Mouse (Mus musculus): Measurements from ENCODE around the gene Pfdn6. TPM values are rescaled to one million over a fixed set of nuclear protein-coding genes. Genes with fewer than 3 reads are reported as not detected.
"Not testable (repeated sequence)": the region's sequence is repeated elsewhere in the genome, so short reads cannot be mapped to it uniquely, and the experiment has no call there.

Gene Pfdn6
- polyA plus RNA-seq, 1 experiment, result 58.7 TPM

DNA sequence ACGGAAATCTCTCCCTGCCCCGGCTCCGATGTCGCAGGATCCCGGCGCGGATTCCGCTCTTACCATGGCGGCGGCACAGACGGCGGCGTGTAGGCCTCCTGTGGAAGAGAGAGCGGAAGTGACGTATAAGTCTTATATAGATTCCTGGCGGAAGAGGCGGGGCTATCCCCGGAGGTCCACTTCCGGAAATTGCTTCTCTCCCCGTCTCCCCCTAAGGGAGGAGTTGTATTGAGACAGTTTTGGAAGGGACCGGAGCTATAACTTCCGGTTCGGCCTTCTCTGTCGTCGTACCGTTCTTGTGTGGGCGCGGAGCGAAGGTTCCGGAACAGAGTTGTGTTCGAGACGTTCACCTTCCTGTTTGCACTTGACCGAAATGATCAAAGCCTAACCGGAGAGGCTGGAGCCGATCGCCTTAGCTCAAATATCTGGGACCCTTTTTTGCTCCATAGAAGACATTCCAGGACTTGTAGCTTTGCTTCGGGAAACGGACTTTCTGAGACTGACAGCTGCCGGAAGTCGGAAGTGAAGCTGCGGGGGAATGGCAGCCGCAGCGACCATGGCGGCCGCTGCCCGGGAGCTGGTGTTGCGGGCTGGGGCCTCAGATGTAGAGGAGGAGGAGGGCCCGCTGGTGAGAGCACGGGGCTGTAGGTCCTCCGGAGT is 15.5 kb upstream of the Pfdn6 start, which contains the start of the genes Vps52 and Rps18:
TSS of gene Vps52 (plus strand) at position 258 of the 660 bp plus-strand sequence.
TSS of gene Rps18 (minus strand) at position 447 of the 660 bp plus-strand sequence.
- Histone ChIP-seq H3K4me1 (ENCODE audit: control insufficient read depth, insufficient read depth, low read length) (peaks cover 17% of the 10 kb centered on the region), H3K27ac (ENCODE audit: control insufficient read depth, insufficient read depth, low read depth, low read length) (peak within 1 kb of the TSS; percentile 95), H3K4me3 (ENCODE audit: control insufficient read depth, low read depth, low read length) (peak within 1 kb of the TSS; percentile 99), H3K36me3 (ENCODE audit: control insufficient read depth, insufficient read depth, low read length) (no peaks in the 10 kb centered on the region; the same call in none of the 2 replicates), H3K27me3 (ENCODE audit: control insufficient read depth, insufficient read depth, low read length) (no peaks in the 10 kb centered on the region)
- peak; percentile 97 for TF ChIP-seq POLR2A (IDR thresholded peaks at IDR 0.05; ENCODE audit: control insufficient read depth, low read depth, low read length)
- TF ChIP-seq CTCF (IDR thresholded peaks at IDR 0.05; ENCODE audit: control insufficient read depth, insufficient read depth, insufficient replicate concordance, low read depth, low read length), result no peak

- no peak for TF ChIP-seq CTCF (IDR thresholded peaks at IDR 0.05; ENCODE audit: control insufficient read depth, insufficient read depth, insufficient replicate concordance, low read depth, low read length)
- no peak for TF ChIP-seq POLR2A (IDR thresholded peaks at IDR 0.05; ENCODE audit: control insufficient read depth, low read depth, low read length)
- peaks cover 22% of the 10 kb centered on the region for H3K4me1 ChIP-seq (ENCODE audit: control insufficient read depth, insufficient read depth, low read length)
- no peaks in the 10 kb centered on the region; the same call in none of the 2 replicates for H3K36me3 ChIP-seq (ENCODE audit: control insufficient read depth, insufficient read depth, low read length)
- peak overlapping the region; percentile 99 for H3K4me3 ChIP-seq (ENCODE audit: control insufficient read depth, low read depth, low read length)
- no peaks in the 10 kb centered on the region for H3K27me3 ChIP-seq (ENCODE audit: control insufficient read depth, insufficient read depth, low read length)
- peak overlapping the region; percentile 85 for H3K27ac ChIP-seq (ENCODE audit: control insufficient read depth, insufficient read depth, low read depth, low read length)
These were observed 14.8 kb upstream of the Pfdn6 start for GRCm38 (mm10) chr17:33954646-33955554.

DNA sequence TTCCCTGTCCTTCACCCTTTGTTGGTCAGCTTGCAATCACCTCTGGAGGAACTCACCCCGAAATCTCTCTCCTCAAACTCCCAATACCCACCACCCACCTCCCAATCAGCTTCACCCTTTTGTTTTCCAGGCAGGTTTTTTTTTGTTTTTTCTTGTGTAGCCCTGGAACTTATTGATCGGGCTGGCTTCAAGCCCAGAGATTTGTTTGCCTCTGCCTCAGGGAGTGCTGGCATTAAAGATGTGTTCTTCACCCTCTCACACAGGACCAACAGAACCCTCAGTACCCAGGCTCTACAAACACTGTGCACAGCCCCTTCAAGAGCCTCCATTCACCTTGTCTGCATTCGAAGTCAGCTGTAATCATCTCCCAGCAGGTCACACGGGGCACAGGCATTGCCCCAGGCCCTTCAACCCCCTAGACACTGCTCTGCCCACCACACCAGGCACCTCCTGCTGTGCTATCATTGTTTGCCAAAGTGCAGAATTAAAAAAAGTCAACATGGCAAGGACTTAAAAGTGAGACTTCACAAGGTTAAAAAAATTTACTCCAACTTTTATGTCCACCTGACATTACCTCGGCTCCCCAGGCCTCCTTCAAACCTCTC is 13.9 kb upstream of the Pfdn6 start:
- H3K4me3 ChIP-seq (ENCODE audit: control insufficient read depth, low read depth, low read length), result no peak overlapping the region
- H3K36me3 ChIP-seq (ENCODE audit: control insufficient read depth, insufficient read depth, low read length), result no peaks in the 10 kb centered on the region; the same call in none of the 2 replicates
- H3K27me3 ChIP-seq (ENCODE audit: control insufficient read depth, insufficient read depth, low read length), result no peaks in the 10 kb centered on the region
- H3K4me1 ChIP-seq (ENCODE audit: control insufficient read depth, insufficient read depth, low read length), result peaks cover 22% of the 10 kb centered on the region
- H3K27ac ChIP-seq (ENCODE audit: control insufficient read depth, insufficient read depth, low read depth, low read length), result no peak overlapping the region
- no peak for TF ChIP-seq CTCF (IDR thresholded peaks at IDR 0.05; ENCODE audit: control insufficient read depth, insufficient read depth, insufficient replicate concordance, low read depth, low read length)
- no peak for TF ChIP-seq POLR2A (IDR thresholded peaks at IDR 0.05; ENCODE audit: control insufficient read depth, low read depth, low read length)

GRCm38 (mm10) chr17:33953310-33953709 is 13.2 kb upstream of the Pfdn6 start:
- no peaks in the 10 kb centered on the region for H3K27me3 ChIP-seq (ENCODE audit: control insufficient read depth, insufficient read depth, low read length)
- H3K27ac ChIP-seq (ENCODE audit: control insufficient read depth, insufficient read depth, low read depth, low read length), result no peak overlapping the region
- no peak overlapping the region for H3K4me3 ChIP-seq (ENCODE audit: control insufficient read depth, low read depth, low read length)
- H3K4me1 ChIP-seq (ENCODE audit: control insufficient read depth, insufficient read depth, low read length), result peaks cover 22% of the 10 kb centered on the region
- H3K36me3 ChIP-seq (ENCODE audit: control insufficient read depth, insufficient read depth, low read length), result no peaks in the 10 kb centered on the region; the same call in none of the 2 replicates
- TF ChIP-seq POLR2A (IDR thresholded peaks at IDR 0.05; ENCODE audit: control insufficient read depth, low read depth, low read length) (no peak), CTCF (IDR thresholded peaks at IDR 0.05; ENCODE audit: control insufficient read depth, insufficient read depth, insufficient replicate concordance, low read depth, low read length) (no peak)

- no peaks in the 10 kb centered on the region; the same call in 1 of the 2 replicates for H3K36me3 ChIP-seq (ENCODE audit: control insufficient read depth, insufficient read depth, low read length)
- H3K27ac ChIP-seq (ENCODE audit: control insufficient read depth, insufficient read depth, low read depth, low read length), result no peak overlapping the region
- no peak overlapping the region for H3K4me3 ChIP-seq (ENCODE audit: control insufficient read depth, low read depth, low read length)
These were observed 12.7 kb upstream of the Pfdn6 start for GRCm38 (mm10) chr17:33952879-33953278.

GRCm38 (mm10) chr17:33952015-33952414 is 11.9 kb upstream of the Pfdn6 start:
- H3K36me3 ChIP-seq (ENCODE audit: control insufficient read depth, insufficient read depth, low read length); H3K27me3 ChIP-seq (ENCODE audit: control insufficient read depth, insufficient read depth, low read length); H3K4me3 ChIP-seq (ENCODE audit: control insufficient read depth, low read depth, low read length); H3K27ac ChIP-seq (ENCODE audit: control insufficient read depth, insufficient read depth, low read depth, low read length): not testable (repeated sequence)
- H3K4me1 ChIP-seq (ENCODE audit: control insufficient read depth, insufficient read depth, low read length), result peaks cover 22% of the 10 kb centered on the region

More at GRCm38 (mm10) chr17:33952879-33953278, 12.7 kb upstream of the Pfdn6 start:
- no peak for TF ChIP-seq CTCF (IDR thresholded peaks at IDR 0.05; ENCODE audit: control insufficient read depth, insufficient read depth, insufficient replicate concordance, low read depth, low read length)
- no peak for TF ChIP-seq POLR2A (IDR thresholded peaks at IDR 0.05; ENCODE audit: control insufficient read depth, low read depth, low read length)
- H3K27me3 ChIP-seq (ENCODE audit: control insufficient read depth, insufficient read depth, low read length), result no peaks in the 10 kb centered on the region
- H3K4me1 ChIP-seq (ENCODE audit: control insufficient read depth, insufficient read depth, low read length), result peaks cover 22% of the 10 kb centered on the region

All from testis, adult 2 months (tissue).